Mouse (Mus musculus) MEL (cell line): ENCODE results near the gene Hpse2.

Source experiments
- CHD2 ChIP-seq: IDR thresholded peaks from 2 replicates; pipeline ENCODE4 v1.6.1; 2011; ENCODE audit warnings: low read length, improper control_type of control experiment
- CTCF ChIP-seq, 3 experiments: IDR thresholded peaks in 2 of 3; conservative IDR thresholded peaks in 1 of 3; 2 replicates each; pipeline ENCODE4 v1.5.1; 2011 to 2012; ENCODE audit warnings: low read length in 3 of 3, low read depth in 2 of 3, mild to moderate bottlenecking in 2 of 3, improper control_type of control experiment in 1 of 3, inconsistent platforms in 1 of 3, mixed read lengths in 1 of 3, moderate library complexity in 1 of 3; ENCODE audit not compliant: control insufficient read depth in 1 of 3, insufficient read depth in 1 of 3, poor library complexity in 1 of 3, severe bottlenecking in 1 of 3
- EP300 ChIP-seq, 2 experiments: IDR thresholded peaks; 2 replicates each; pipeline ENCODE4 v1.6.1; 2011; ENCODE audit warnings: improper control_type of control experiment in 2 of 2, low read length in 2 of 2, low read depth in 1 of 2, mild to moderate bottlenecking in 1 of 2
- ETS1 ChIP-seq: IDR thresholded peaks from 2 replicates; pipeline ENCODE4 v1.6.1; 2012; ENCODE audit warnings: low read depth, mild to moderate bottlenecking, inconsistent platforms, low read length, improper control_type of control experiment, moderate library complexity
- GATA1 ChIP-seq: IDR thresholded peaks from 2 replicates; pipeline ENCODE4 v1.6.1; 2011; ENCODE audit warnings: low read depth, low read length, improper control_type of control experiment
- MAX ChIP-seq: IDR thresholded peaks from 2 replicates; pipeline ENCODE4 v1.6.1; 2011; ENCODE audit warnings: low read length, improper control_type of control experiment
- MXI1 ChIP-seq: IDR thresholded peaks from 2 replicates; pipeline ENCODE4 v1.6.1; 2011; ENCODE audit warnings: mild to moderate bottlenecking, low read depth, low read length, improper control_type of control experiment
- NRF1 ChIP-seq: IDR thresholded peaks from 2 replicates; pipeline ENCODE4 v1.6.1; 2014; ENCODE audit warnings: low read depth, mild to moderate bottlenecking, inconsistent platforms, low read length, improper control_type of control experiment, moderate library complexity; ENCODE audit not compliant: poor library complexity, insufficient read depth, severe bottlenecking
- POLR2A ChIP-seq, 2 experiments: IDR thresholded peaks; 2 replicates each; pipeline ENCODE4 v1.6.1; 2011 to 2012; ENCODE audit warnings: low read length in 2 of 2, mild to moderate bottlenecking in 2 of 2, control low read depth in 1 of 2, improper control_type of control experiment in 1 of 2, low read depth in 1 of 2, moderate library complexity in 1 of 2; ENCODE audit not compliant: control insufficient read depth in 1 of 2, insufficient read depth in 1 of 2, poor library complexity in 1 of 2
- SIN3A ChIP-seq: IDR thresholded peaks from 2 replicates; pipeline ENCODE4 v1.6.1; 2012; ENCODE audit warnings: low read length, improper control_type of control experiment, inconsistent platforms
- TBP ChIP-seq: IDR thresholded peaks from 2 replicates; pipeline ENCODE4 v1.8.0; 2011; ENCODE audit warnings: low read depth, low read length, improper control_type of control experiment

DNA sequence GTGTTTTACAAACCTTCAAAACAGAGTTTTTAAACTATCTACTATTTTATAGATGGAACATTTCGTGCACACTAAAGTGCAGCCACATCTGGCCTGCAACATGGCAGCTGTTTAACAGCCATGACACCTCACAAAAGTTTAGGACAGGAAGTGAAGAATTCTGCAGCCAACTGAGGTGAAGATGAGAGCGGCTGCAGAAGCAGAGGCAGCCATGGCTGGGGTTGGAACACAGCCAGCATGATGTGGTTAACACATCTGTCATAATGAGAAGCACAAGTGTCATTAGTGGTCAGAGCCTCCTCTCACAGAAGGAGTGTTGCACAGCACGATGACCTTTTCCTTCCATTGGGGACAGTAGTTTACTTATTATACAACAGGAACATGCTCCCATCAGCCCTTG, 194.6 kb downstream of the Hpse2 start:
- TF ChIP-seq CTCF (IDR thresholded peaks at IDR 0.05 in 2 of 3, conservative IDR thresholded peaks at IDR 0.05 in 1 of 3; ENCODE audit: control insufficient read depth in 1 of 3, insufficient read depth in 1 of 3, low read depth in 2 of 3, low read length in 3 of 3, poor library complexity in 1 of 3, severe bottlenecking in 1 of 3) (no peak), EP300 (IDR thresholded peaks at IDR 0.05; ENCODE audit: low read depth in 1 of 2, low read length in 2 of 2) (no peak), MAX (no peak), GATA1 (no peak), POLR2A (IDR thresholded peaks at IDR 0.05; ENCODE audit: control insufficient read depth in 1 of 2, insufficient read depth in 1 of 2, low read depth in 1 of 2, low read length in 2 of 2, poor library complexity in 1 of 2) (no peak), TBP (no peak), MXI1 (no peak), SIN3A (no peak), ETS1 (no peak), CHD2 (no peak), NRF1 (no peak)
